Mouse (Mus musculus) lung, adult 2 months (tissue): Measurements from ENCODE around the gene R3hdm2.

ENCODE experiments used
- CTCF ChIP-seq: fragments of 200-500 bp; IDR thresholded peaks from 2 replicates; pipeline ENCODE4 v1.5.1; 2011; ENCODE audit warnings: mild to moderate bottlenecking, low read length, control low read depth; ENCODE audit not compliant: insufficient read depth
- POLR2A ChIP-seq: fragments of 200-500 bp; IDR thresholded peaks from 2 replicates; pipeline ENCODE4 v1.6.1; 2011; ENCODE audit warnings: low read depth, mild to moderate bottlenecking, control low read depth, low read length, borderline replicate concordance; ENCODE audit errors: extremely low read depth

GRCm38 (mm10) chr10:127526681-127527080, 146.6 kb downstream of the R3hdm2 start:
- TF ChIP-seq CTCF = no peak
- TF ChIP-seq POLR2A = no peak
